In genomic region chr3:131107301-131108093, GRCm38 (mm10) we compare ENCODE assay signal across 8 mouse cellular contexts. TPM values are rescaled to one million over a fixed set of nuclear protein-coding genes. Genes with fewer than 3 reads are reported as not detected.
DNase-seq lines count a peak whose midpoint lies in the region; ATAC-seq and TF ChIP-seq lines count a peak whose summit lies in the region.

No protein-coding gene starts in this region.

- H3K27ac ChIP-seq in intestine, embryonic 14.5 days (ENCODE audit: low read depth), result no peak overlapping the region
- no peak overlapping the region for H3K27ac ChIP-seq in intestine, embryonic 16.5 days (ENCODE audit: low read length)
- H3K27ac ChIP-seq in forebrain, postnatal 0 days (ENCODE audit: low read depth, low read length), result no peak overlapping the region
- H3K27ac ChIP-seq in midbrain, embryonic 13.5 days, result peak overlapping the region; percentile 84

- peaks cover 93% of the 10 kb centered on the region for H3K27me3 ChIP-seq in intestine, embryonic 14.5 days (replicated peaks; ENCODE audit: control insufficient read depth, insufficient read depth, low read length)
- peaks cover 81% of the 10 kb centered on the region for H3K27me3 ChIP-seq in intestine, embryonic 16.5 days (replicated peaks; ENCODE audit: control insufficient read depth, insufficient read depth, low read length)
- H3K27me3 ChIP-seq in forebrain, postnatal 0 days (ENCODE audit: insufficient read depth, low read length), result peaks cover 30% of the 10 kb centered on the region
- H3K27me3 ChIP-seq in midbrain, embryonic 13.5 days, result peaks cover 44% of the 10 kb centered on the region

- under 1% methylated on average over 34 of the region's 34 CpGs for WGBS in intestine, embryonic 14.5 days
- WGBS in intestine, embryonic 16.5 days, result 2% methylated on average over 34 of the region's 34 CpGs
- 4% methylated on average over 34 of the region's 34 CpGs for WGBS in forebrain, postnatal 0 days
- WGBS in midbrain, embryonic 13.5 days, result 2% methylated on average over 34 of the region's 34 CpGs

- peak overlapping the region; percentile 2; the same call in 1 of the 2 replicates for H3K4me3 ChIP-seq in intestine, embryonic 14.5 days (ENCODE audit: low read depth, low read length)
- no peak overlapping the region; the same call in 1 of the 2 replicates for H3K4me3 ChIP-seq in intestine, embryonic 16.5 days (ENCODE audit: low read length)
- H3K4me3 ChIP-seq in forebrain, postnatal 0 days (ENCODE audit: low read depth, low read length), result peak overlapping the region; percentile 8; the same call in 1 of the 2 replicates
- H3K4me3 ChIP-seq in midbrain, embryonic 13.5 days (replicated peaks), result peak overlapping the region; percentile 41

- DNase-seq in intestine, embryonic 14.5 days (ENCODE audit: low spot score), result peak; percentile 78
- DNase-seq in MN1 (ENCODE audit: low spot score), result peak; percentile 58
- no peak for DNase-seq in forebrain, postnatal 0 days
- no peak for DNase-seq in frontal cortex, adult 2 months (ENCODE audit: extremely low spot score in 1 of 2, low spot score in 1 of 2)
- no peak for DNase-seq in frontal cortex, postnatal 25 days (ENCODE audit: low spot score in 2 of 2)

- H3K4me2 ChIP-seq in intestine, embryonic 14.5 days (ENCODE audit: low read length), result no peak overlapping the region
- no peak overlapping the region for H3K4me2 ChIP-seq in intestine, embryonic 16.5 days (ENCODE audit: low read depth, low read length)
- H3K4me2 ChIP-seq in forebrain, postnatal 0 days (ENCODE audit: low read depth), result peak overlapping the region; percentile 69; the same call in 1 of the 2 replicates
- H3K4me2 ChIP-seq in midbrain, embryonic 13.5 days (replicated peaks), result peak overlapping the region; percentile 65

- no peaks in the 10 kb centered on the region for H3K9me3 ChIP-seq in intestine, embryonic 14.5 days (ENCODE audit: control insufficient read depth, low read length)
- no peaks in the 10 kb centered on the region for H3K9me3 ChIP-seq in intestine, embryonic 16.5 days (ENCODE audit: control insufficient read depth, low read length)
- no peaks in the 10 kb centered on the region for H3K9me3 ChIP-seq in forebrain, postnatal 0 days (ENCODE audit: low read length)
- H3K9me3 ChIP-seq in midbrain, embryonic 13.5 days, result no peaks in the 10 kb centered on the region

- H3K4me1 ChIP-seq in intestine, embryonic 14.5 days (replicated peaks; ENCODE audit: control insufficient read depth, insufficient read depth, low read length), result peaks cover 22% of the 10 kb centered on the region
- H3K4me1 ChIP-seq in intestine, embryonic 16.5 days (ENCODE audit: control insufficient read depth, insufficient read depth, low read length), result peaks cover 33% of the 10 kb centered on the region
- H3K4me1 ChIP-seq in forebrain, postnatal 0 days (ENCODE audit: insufficient read depth), result peaks cover 19% of the 10 kb centered on the region
- H3K4me1 ChIP-seq in midbrain, embryonic 13.5 days (replicated peaks), result peaks cover 74% of the 10 kb centered on the region

- no peaks in the 10 kb centered on the region for H3K36me3 ChIP-seq in intestine, embryonic 14.5 days (ENCODE audit: control insufficient read depth, insufficient read depth, low read length)
- no peaks in the 10 kb centered on the region for H3K36me3 ChIP-seq in intestine, embryonic 16.5 days (ENCODE audit: control insufficient read depth, insufficient read depth, low read length)
- no peaks in the 10 kb centered on the region for H3K36me3 ChIP-seq in forebrain, postnatal 0 days (ENCODE audit: insufficient read depth)
- H3K36me3 ChIP-seq in midbrain, embryonic 13.5 days, result no peaks in the 10 kb centered on the region

- no peak for ATAC-seq in intestine, embryonic 14.5 days (replicated peaks; ENCODE audit: low FRiP score, low TSS enrichment, low read depth)
- no peak for ATAC-seq in intestine, embryonic 16.5 days
- ATAC-seq in forebrain, postnatal 0 days, result no peak
- ATAC-seq in midbrain, embryonic 13.5 days, result no peak
- ATAC-seq in monocyte, adult 5-6 weeks (replicated peaks; ENCODE audit: insufficient number of reproducible peaks, low FRiP score, low TSS enrichment, poor library complexity, severe bottlenecking), result no peak

- H3K9ac ChIP-seq in intestine, embryonic 14.5 days (ENCODE audit: low read length), result no peak overlapping the region
- no peak overlapping the region for H3K9ac ChIP-seq in intestine, embryonic 16.5 days (ENCODE audit: low read depth, low read length)
- H3K9ac ChIP-seq in forebrain, postnatal 0 days, result no peak overlapping the region
- peak overlapping the region; percentile 61 for H3K9ac ChIP-seq in midbrain, embryonic 13.5 days (replicated peaks)

- no peak for TF ChIP-seq CTCF in forebrain, postnatal 0 days (IDR thresholded peaks at IDR 0.05; ENCODE audit: low read depth)

RNA-seq across cellular contexts. Expression of gene Lef1, which starts 2.8 kb away (rescaled TPM):
- 0.69 and 0.71 TPM in 2 replicates for polyA plus RNA-seq in intestine, embryonic 14.5 days (2014; fragmentation: Nextera tagmentation; extraction: Ambion mirVana)
- polyA plus RNA-seq in intestine, embryonic 16.5 days (2015; fragmentation: Nextera tagmentation; extraction: Ambion mirVana), result 0.28 and 0.31 TPM in 2 replicates
- total RNA-seq in forebrain, postnatal 0 days (2014; rRNA removed), result 6.6 and 12.1 TPM in 2 replicates
- polyA plus RNA-seq in forebrain, postnatal 0 days (2015; fragmentation: Nextera tagmentation; extraction: Ambion mirVana), result 9.3 and 15.3 TPM in 2 replicates
- 80.3 and 86.0 TPM in 2 replicates for polyA plus RNA-seq in midbrain, embryonic 13.5 days (2015; fragmentation: Nextera tagmentation; extraction: Ambion mirVana)
- polyA plus RNA-seq in frontal cortex, adult 2 months (2012; rRNA removed), result 10.6 and 12.0 TPM in 2 replicates
- 4.7 to 20.3 TPM (median 18.9 TPM) in 3 replicates for total RNA-seq in monocyte, adult 5-6 weeks (2017)

Comparison
In these comparisons a context has a peak if more than half of its experiments do, and no peak if none do; other contexts are left out.
1. DNase-seq: peak in intestine, embryonic 14.5 days (single experiment) and MN1 (single experiment); none in forebrain, postnatal 0 days (single experiment), frontal cortex, adult 2 months (0 of 2) and frontal cortex, postnatal 25 days (0 of 2).
2. H3K4me2 ChIP-seq: peak in forebrain, postnatal 0 days (single experiment) and midbrain, embryonic 13.5 days (single experiment); none in intestine, embryonic 14.5 days (single experiment) and intestine, embryonic 16.5 days (single experiment).